Mouse (Mus musculus) heart, adult 2 months (tissue): ENCODE measurements around the gene Ccdc81. TPM values are rescaled to one million over a fixed set of nuclear protein-coding genes. Genes with fewer than 3 reads are reported as not detected.

ENCODE experiments used
- DNase-seq, 2 experiments: peaks; one replicate each; pipeline ENCODE4 v3.0.0; 2021
- H3K27ac ChIP-seq: fragments of 200-600 bp; 2 replicates; pipeline ENCODE4 v1.8.1; 2022
- H3K27me3 ChIP-seq: fragments of 200-500 bp; 2 replicates; pipeline ENCODE4 v1.6.1; 2012; ENCODE audit warnings: mild to moderate bottlenecking, low read length, inconsistent platforms, mixed read lengths; ENCODE audit not compliant: control insufficient read depth, insufficient read depth
- H3K36me3 ChIP-seq: fragments of 200-500 bp; 2 replicates; pipeline ENCODE4 v1.6.1; 2012; ENCODE audit warnings: low read length, inconsistent platforms; ENCODE audit not compliant: control insufficient read depth, insufficient read depth
- H3K4me1 ChIP-seq: fragments of 200-500 bp; 2 replicates; pipeline ENCODE4 v1.6.1; 2011; ENCODE audit warnings: low read length; ENCODE audit not compliant: control insufficient read depth, insufficient read depth
- H3K4me3 ChIP-seq: fragments of 200-600 bp; 2 replicates; pipeline ENCODE4 v1.8.1; 2022
- H3K79me2 ChIP-seq: fragments of 200-500 bp; replicated peaks from 2 replicates; pipeline ENCODE4 v1.6.1; 2012; ENCODE audit warnings: mild to moderate bottlenecking, inconsistent platforms, low read length, moderate library complexity, mixed read lengths; ENCODE audit not compliant: control insufficient read depth, insufficient read depth
- H3K9ac ChIP-seq: fragments of 200-500 bp; 2 replicates; pipeline ENCODE4 v1.6.1; 2012; ENCODE audit warnings: low read depth, mild to moderate bottlenecking, control low read depth, inconsistent platforms, low read length, mixed read lengths
- CTCF ChIP-seq: fragments of 200-600 bp; IDR thresholded peaks from 2 replicates; pipeline ENCODE4 v1.8.1; 2022; ENCODE audit warnings: antibody characterized with exemption, mild to moderate bottlenecking, moderate library complexity
- EP300 ChIP-seq: fragments of 200-500 bp; IDR thresholded peaks from 2 replicates; pipeline ENCODE4 v1.6.1; 2011; ENCODE audit warnings: low read depth, low read length, control low read depth; ENCODE audit not compliant: insufficient read depth
- POLR2A ChIP-seq: fragments of 200-500 bp; IDR thresholded peaks from 2 replicates; pipeline ENCODE4 v1.6.1; 2011; ENCODE audit warnings: mild to moderate bottlenecking, low read depth, low read length, control low read depth; ENCODE audit not compliant: insufficient read depth
- WGBS: fragments of 180-500 bp; shearing (Covaris S2); methylation state at CpG from one replicate; pipeline ENCODE4 v1.1.7; 2018; 5-methylcytosine and 5-hydroxymethylcytosine counted together
- intact Hi-C: fragments of 180-260 bp; cut with DNase I; formaldehyde crosslinking; loops from one replicate; pipeline ENCODE4 v1.15.1; 2025
- long read RNA-seq: library from polyadenylated mRNA; stranded (forward); transcript quantifications from one replicate; pipeline ENCODE4 v2.0.0, GENCODE M21; 2021
- polyA plus RNA-seq: library from polyadenylated mRNA; depleted of rRNA; stranded (reverse); fragments of >200 nt; gene quantifications from 2 replicates; pipeline ENCODE4 v1.2.3, GENCODE M21; 2012; rRNA removed
- total RNA-seq, 2 experiments: library from RNA; stranded (reverse); gene quantifications; 2 replicates each; pipeline ENCODE4 v1.2.3; 2021

Ccdc81 gene
- total RNA-seq (not detected), polyA plus RNA-seq (0.23 TPM in 1 of 2 replicates, not detected in the other)
- long read RNA-seq = 0 reads

- no peaks in the 10 kb centered on the region for H3K27me3 ChIP-seq
- H3K4me3 ChIP-seq = no peak within 1 kb of the TSS
- H3K9ac ChIP-seq = no peak within 1 kb of the TSS
- TF ChIP-seq CTCF (no peak), POLR2A (no peak), EP300 (no peak)
- 52% methylated on average over 22 of the region's 22 CpGs for WGBS
- no peak within 1 kb of the TSS for H3K27ac ChIP-seq
- no peaks in the 10 kb centered on the region; the same call in 1 of the 2 replicates for H3K4me1 ChIP-seq
- no peaks in the 10 kb centered on the region for H3K79me2 ChIP-seq
- intact Hi-C loops = no loop called here
- DNase-seq = no peak
- no peaks in the 10 kb centered on the region for H3K36me3 ChIP-seq
Observed at GRCm38 (mm10) chr7:89903442-89904343, at the start of gene Ccdc81. Gene Ccdc81, minus strand, starts transcription at chr7:89903629.

GRCm38 (mm10) chr7:89949403-89949802, 46.0 kb upstream of the Ccdc81 start:
- intact Hi-C loops = no loop called here
- no peak overlapping the region for H3K4me3 ChIP-seq
- WGBS = 55% methylated on average over 4 of the region's 4 CpGs
- H3K27ac ChIP-seq = no peak overlapping the region
- no peaks in the 10 kb centered on the region for H3K27me3 ChIP-seq
- TF ChIP-seq EP300 (no peak), POLR2A (no peak), CTCF (no peak)
- no peaks in the 10 kb centered on the region for H3K36me3 ChIP-seq
- peaks cover 1% of the 10 kb centered on the region for H3K4me1 ChIP-seq
- no peak overlapping the region for H3K9ac ChIP-seq
- DNase-seq = no peak
- H3K79me2 ChIP-seq = no peaks in the 10 kb centered on the region; the same call in 1 of the 2 replicates

GRCm38 (mm10) chr7:89948026-89948425, 44.6 kb upstream of the Ccdc81 start:
- WGBS = 41% methylated on average over 7 of the region's 7 CpGs
- H3K79me2 ChIP-seq = no peaks in the 10 kb centered on the region; the same call in 1 of the 2 replicates
- no peaks in the 10 kb centered on the region for H3K27me3 ChIP-seq
- TF ChIP-seq POLR2A (no peak), EP300 (no peak), CTCF (no peak)
- DNase-seq = peak in 1 of 2 experiments; percentile 5
- no peak overlapping the region for H3K9ac ChIP-seq
- H3K4me3 ChIP-seq = no peak overlapping the region
- intact Hi-C loops = no loop called here
- no peaks in the 10 kb centered on the region for H3K36me3 ChIP-seq
- peaks cover 1% of the 10 kb centered on the region for H3K4me1 ChIP-seq
- H3K27ac ChIP-seq = no peak overlapping the region

GRCm38 (mm10) chr7:89940571-89941463, 37.4 kb upstream of the Ccdc81 start, which contains the start of gene Hikeshi:
Gene Hikeshi, minus strand, starts transcription at chr7:89941204.
- Histone ChIP-seq H3K9ac (peak within 1 kb of the TSS; percentile 80), H3K4me1 (peaks cover 5% of the 10 kb centered on the region; the same call in 1 of the 2 replicates), H3K36me3 (peaks cover 4% of the 10 kb centered on the region), H3K27me3 (no peaks in the 10 kb centered on the region), H3K4me3 (peak within 1 kb of the TSS; percentile 91), H3K79me2 (peaks cover 3% of the 10 kb centered on the region), H3K27ac (peak within 1 kb of the TSS; percentile 87)
- intact Hi-C loops = loop anchor here (2.0 kb wide), 1 partner anchor 40 kb away; the partner anchor contains the start of gene Eed
- peak; percentile 88 to 93 for DNase-seq
- peak; percentile 76 for TF ChIP-seq POLR2A
- peak; percentile 17 for TF ChIP-seq CTCF
- no peak for TF ChIP-seq EP300
- under 1% methylated on average over 45 of the region's 45 CpGs for WGBS

- WGBS = 53% methylated on average over 15 of the region's 15 CpGs
- intact Hi-C loops = loop anchor here (2.0 kb wide), 1 partner anchor 41 kb away; the partner anchor contains the start of gene Eed
- Histone ChIP-seq H3K27ac (no peak overlapping the region; the same call in 1 of the 2 replicates), H3K36me3 (peaks cover 4% of the 10 kb centered on the region), H3K27me3 (no peaks in the 10 kb centered on the region), H3K9ac (no peak overlapping the region), H3K4me3 (peak overlapping the region; percentile 91), H3K4me1 (peaks cover 5% of the 10 kb centered on the region; the same call in 1 of the 2 replicates), H3K79me2 (peaks cover 3% of the 10 kb centered on the region)
- DNase-seq = no peak
- TF ChIP-seq CTCF (no peak), EP300 (no peak), POLR2A (no peak)
Observed at GRCm38 (mm10) chr7:89939497-89940353, 36.3 kb upstream of the Ccdc81 start.
